Mouse (Mus musculus) thymus, adult 2 months (tissue): ENCODE measurements around the gene Sspo.

ENCODE experiments used
- CTCF ChIP-seq: fragments of 200-500 bp; IDR thresholded peaks from 2 replicates; pipeline ENCODE4 v1.5.1; 2012; ENCODE audit warnings: mild to moderate bottlenecking, control low read depth, low read length, moderate library complexity, borderline replicate concordance; ENCODE audit not compliant: control insufficient read depth, poor library complexity, insufficient read depth; ENCODE audit errors: extremely low read depth
- POLR2A ChIP-seq: fragments of 200-500 bp; IDR thresholded peaks from 2 replicates; pipeline ENCODE4 v1.6.1; 2012; ENCODE audit warnings: mild to moderate bottlenecking, low read length, control low read depth, moderate library complexity; ENCODE audit not compliant: control insufficient read depth, poor library complexity, insufficient read depth; ENCODE audit errors: extremely low read depth

- TF ChIP-seq CTCF = no peak
- TF ChIP-seq POLR2A = no peak
These were observed 81.9 kb downstream of the Sspo start for GRCm38 (mm10) chr6:48529871-48530440.
